Mouse (Mus musculus): ENCODE results near the gene Rtn4. TPM values are rescaled to one million over a fixed set of nuclear protein-coding genes. Genes with fewer than 3 reads are reported as not detected.

Gene Rtn4
- polyA plus RNA-seq, 1 experiment from 2014 or later = 57.1 TPM

GRCm38 (mm10) chr11:29774296-29774695, 81.5 kb downstream of the Rtn4 start:
- no peaks in the 10 kb centered on the region for H3K4me1 ChIP-seq (ENCODE audit: insufficient read depth)
- DNase-seq (no peak), ATAC-seq (no peak)
- H3K27me3 ChIP-seq (ENCODE audit: insufficient read depth, low read length) = no peaks in the 10 kb centered on the region
- H3K4me3 ChIP-seq (ENCODE audit: low read depth, low read length) = no peak overlapping the region
- no peak overlapping the region for H3K9ac ChIP-seq (replicated peaks)
- no peaks in the 10 kb centered on the region for H3K36me3 ChIP-seq (replicated peaks; ENCODE audit: insufficient read depth, low read length)
- WGBS (ENCODE audit: insufficient replicate concordance) = 61% methylated on average over 2 of the region's 2 CpGs
- H3K4me2 ChIP-seq (ENCODE audit: low read depth, low read length) = no peak overlapping the region
- no peaks in the 10 kb centered on the region for H3K9me3 ChIP-seq (ENCODE audit: low read length)
- H3K27ac ChIP-seq (ENCODE audit: low read depth) = no peak overlapping the region
- TF ChIP-seq EP300 (IDR thresholded peaks at IDR 0.05; ENCODE audit: low read depth) = no peak
- TF ChIP-seq CTCF (IDR thresholded peaks at IDR 0.05; ENCODE audit: low read depth) = no peak

- WGBS (ENCODE audit: insufficient replicate concordance) = 44% methylated on average over 2 of the region's 2 CpGs
- H3K4me1 ChIP-seq (ENCODE audit: insufficient read depth) = no peaks in the 10 kb centered on the region
- H3K9ac ChIP-seq (replicated peaks) = no peak overlapping the region
- TF ChIP-seq CTCF (IDR thresholded peaks at IDR 0.05; ENCODE audit: low read depth) (no peak), EP300 (IDR thresholded peaks at IDR 0.05; ENCODE audit: low read depth) (no peak)
- H3K9me3 ChIP-seq (ENCODE audit: low read length) = no peaks in the 10 kb centered on the region
- DNase-seq = no peak
- no peak for ATAC-seq
- H3K36me3 ChIP-seq (replicated peaks; ENCODE audit: insufficient read depth, low read length) = no peaks in the 10 kb centered on the region
- H3K4me3 ChIP-seq (ENCODE audit: low read depth, low read length) = no peak overlapping the region
- H3K4me2 ChIP-seq (ENCODE audit: low read depth, low read length) = no peak overlapping the region
- no peak overlapping the region for H3K27ac ChIP-seq (ENCODE audit: low read depth)
- H3K27me3 ChIP-seq (ENCODE audit: insufficient read depth, low read length) = no peaks in the 10 kb centered on the region
Measured at GRCm38 (mm10) chr11:29774760-29775159, 82.0 kb downstream of the Rtn4 start.

- DNase-seq (no peak), ATAC-seq (no peak)
- TF ChIP-seq CTCF (IDR thresholded peaks at IDR 0.05; ENCODE audit: low read depth) = no peak
- TF ChIP-seq EP300 (IDR thresholded peaks at IDR 0.05; ENCODE audit: low read depth) = no peak
- no peak overlapping the region for H3K4me2 ChIP-seq (ENCODE audit: low read depth, low read length)
- H3K27ac ChIP-seq (ENCODE audit: low read depth) = no peak overlapping the region
- H3K36me3 ChIP-seq (replicated peaks; ENCODE audit: insufficient read depth, low read length) = no peaks in the 10 kb centered on the region
- H3K4me3 ChIP-seq (ENCODE audit: low read depth, low read length) = no peak overlapping the region
- H3K9me3 ChIP-seq (ENCODE audit: low read length) = no peaks in the 10 kb centered on the region
- no peak overlapping the region for H3K9ac ChIP-seq (replicated peaks)
- no peaks in the 10 kb centered on the region for H3K4me1 ChIP-seq (ENCODE audit: insufficient read depth)
- H3K27me3 ChIP-seq (ENCODE audit: insufficient read depth, low read length) = no peaks in the 10 kb centered on the region
Measured at GRCm38 (mm10) chr11:29777964-29778363, 85.2 kb downstream of the Rtn4 start.

GRCm38 (mm10) chr11:29778936-29779335, 86.2 kb downstream of the Rtn4 start:
- no peak overlapping the region for H3K9ac ChIP-seq (replicated peaks)
- H3K4me1 ChIP-seq (ENCODE audit: insufficient read depth) = no peaks in the 10 kb centered on the region
- ATAC-seq (no peak), DNase-seq (no peak)
- 60% methylated on average over 3 of the region's 3 CpGs for WGBS (ENCODE audit: insufficient replicate concordance)
- no peak overlapping the region for H3K4me2 ChIP-seq (ENCODE audit: low read depth, low read length)
- no peaks in the 10 kb centered on the region for H3K36me3 ChIP-seq (replicated peaks; ENCODE audit: insufficient read depth, low read length)
- H3K9me3 ChIP-seq (ENCODE audit: low read length) = no peaks in the 10 kb centered on the region
- H3K4me3 ChIP-seq (ENCODE audit: low read depth, low read length) = no peak overlapping the region
- no peaks in the 10 kb centered on the region for H3K27me3 ChIP-seq (ENCODE audit: insufficient read depth, low read length)
- no peak overlapping the region for H3K27ac ChIP-seq (ENCODE audit: low read depth)
- TF ChIP-seq EP300 (IDR thresholded peaks at IDR 0.05; ENCODE audit: low read depth) (no peak), CTCF (IDR thresholded peaks at IDR 0.05; ENCODE audit: low read depth) (no peak)

- Histone ChIP-seq H3K4me3 (ENCODE audit: low read depth, low read length) (no peak overlapping the region), H3K27me3 (ENCODE audit: insufficient read depth, low read length) (no peaks in the 10 kb centered on the region), H3K27ac (ENCODE audit: low read depth) (no peak overlapping the region), H3K4me2 (ENCODE audit: low read depth, low read length) (no peak overlapping the region), H3K4me1 (ENCODE audit: insufficient read depth) (no peaks in the 10 kb centered on the region), H3K36me3 (replicated peaks; ENCODE audit: insufficient read depth, low read length) (no peaks in the 10 kb centered on the region), H3K9ac (replicated peaks) (no peak overlapping the region), H3K9me3 (ENCODE audit: low read length) (no peaks in the 10 kb centered on the region)
- 55% methylated on average over 2 of the region's 2 CpGs for WGBS (ENCODE audit: insufficient replicate concordance)
- TF ChIP-seq EP300 (IDR thresholded peaks at IDR 0.05; ENCODE audit: low read depth) (no peak), CTCF (IDR thresholded peaks at IDR 0.05; ENCODE audit: low read depth) (no peak)
- no peak for ATAC-seq
- no peak for DNase-seq
Measured at GRCm38 (mm10) chr11:29779409-29780026, 86.8 kb downstream of the Rtn4 start.

GRCm38 (mm10) chr11:29786583-29787219, 94.0 kb downstream of the Rtn4 start:
- peak; percentile 73 for ATAC-seq
- Histone ChIP-seq H3K27ac (ENCODE audit: low read depth) (no peak overlapping the region), H3K4me1 (ENCODE audit: insufficient read depth) (peaks cover 8% of the 10 kb centered on the region; the same call in 1 of the 2 replicates), H3K9ac (replicated peaks) (no peak overlapping the region), H3K4me3 (ENCODE audit: low read depth, low read length) (no peak overlapping the region), H3K9me3 (ENCODE audit: low read length) (no peaks in the 10 kb centered on the region), H3K36me3 (replicated peaks; ENCODE audit: insufficient read depth, low read length) (no peaks in the 10 kb centered on the region), H3K27me3 (ENCODE audit: insufficient read depth, low read length) (no peaks in the 10 kb centered on the region), H3K4me2 (ENCODE audit: low read depth, low read length) (peak overlapping the region; percentile 24)
- peak; percentile 53 for DNase-seq
- WGBS (ENCODE audit: insufficient replicate concordance) = 44% methylated on average over 6 of the region's 6 CpGs
- 0 out of 2 replicates have a peak, but pooled peaks have one; percentile 26 for TF ChIP-seq EP300 (IDR thresholded peaks at IDR 0.05; ENCODE audit: low read depth)
- TF ChIP-seq CTCF (IDR thresholded peaks at IDR 0.05; ENCODE audit: low read depth) = no peak
